Mouse (Mus musculus) cerebellum, postnatal 25 days (tissue): ENCODE data around the gene Slc26a10.
"Not testable (repeated sequence)": the region's sequence is repeated elsewhere in the genome, so short reads cannot be mapped to it uniquely, and the experiment has no call there.

Experiments used
- DNase-seq, 2 experiments: peaks; one replicate each; pipeline ENCODE4 v3.0.0; 2021; ENCODE audit warnings: mixed read lengths in 2 of 2

Gene Slc26a10

GRCm38 (mm10) chr10:127181566-127181965 lies 1.1 kb upstream of the Slc26a10 start:
- no peak for DNase-seq

GRCm38 (mm10) chr10:127180695-127181047 lies 226 bp upstream of the Slc26a10 start:
- DNase-seq = no peak

- DNase-seq = peak; percentile 30 to 44
Observed at GRCm38 (mm10) chr10:127178286-127179027, 2.0 kb downstream of the Slc26a10 start.

- peak; percentile 86 to 89 for DNase-seq
Observed at GRCm38 (mm10) chr10:127177719-127178118, 2.7 kb downstream of the Slc26a10 start.

- DNase-seq = no peak
Observed at GRCm38 (mm10) chr10:127177235-127177634, 3.2 kb downstream of the Slc26a10 start.

- DNase-seq = no peak
Observed at GRCm38 (mm10) chr10:127176756-127177155, 3.7 kb downstream of the Slc26a10 start.

GRCm38 (mm10) chr10:127176228-127176627 lies 4.2 kb downstream of the Slc26a10 start:
- no peak for DNase-seq

- no peak for DNase-seq
Observed at GRCm38 (mm10) chr10:127174170-127174569, 6.3 kb downstream of the Slc26a10 start.

- no peak for DNase-seq
Observed at GRCm38 (mm10) chr10:127173148-127174065, 7.0 kb downstream of the Slc26a10 start.

GRCm38 (mm10) chr10:127171631-127172200 lies 8.7 kb downstream of the Slc26a10 start:
- DNase-seq = no peak

- DNase-seq = peak; percentile 64 to 70
Observed at GRCm38 (mm10) chr10:127170837-127171272, 9.6 kb downstream of the Slc26a10 start.

GRCm38 (mm10) chr10:127170002-127170401 lies 10.4 kb downstream of the Slc26a10 start:
- DNase-seq = no peak

- DNase-seq = no peak
Observed at GRCm38 (mm10) chr10:127167614-127168192, 12.7 kb downstream of the Slc26a10 start.

GRCm38 (mm10) chr10:127166771-127167613 lies 13.5 kb downstream of the Slc26a10 start:
- DNase-seq = no peak

GRCm38 (mm10) chr10:127166404-127166715 lies 14.1 kb downstream of the Slc26a10 start:
- no peak for DNase-seq

GRCm38 (mm10) chr10:127165654-127166403 lies 14.6 kb downstream of the Slc26a10 start:
- DNase-seq = peak; percentile 74 to 84

- DNase-seq = peak in 1 of 2 experiments; percentile 75
Observed at GRCm38 (mm10) chr10:127165354-127165653, 15.1 kb downstream of the Slc26a10 start.

- DNase-seq = peak; percentile 91
Observed at GRCm38 (mm10) chr10:127164631-127165353, 15.7 kb downstream of the Slc26a10 start, which contains the start of gene B4galnt1. Gene B4galnt1 (plus strand): TSS chr10:127165225.

- DNase-seq = no peak
Observed at GRCm38 (mm10) chr10:127164190-127164589, 16.3 kb downstream of the Slc26a10 start.

GRCm38 (mm10) chr10:127162771-127163261 lies 17.6 kb downstream of the Slc26a10 start:
- not testable (repeated sequence) for DNase-seq

- no peak for DNase-seq
Observed at GRCm38 (mm10) chr10:127160728-127161127, 19.7 kb downstream of the Slc26a10 start.
